Mouse (Mus musculus) B cell, adult 62 days (primary cell): Measurements from ENCODE around the gene 1700029I15Rik. TPM values are rescaled to one million over a fixed set of nuclear protein-coding genes. Genes with fewer than 3 reads are reported as not detected.

ENCODE experiments used
- total RNA-seq: library from RNA; stranded (reverse); gene quantifications from 4 replicates; pipeline ENCODE4 v1.2.4, GENCODE M21; 2023

1700029I15Rik gene
- 6.5 to 9.1 TPM (median 8.0 TPM) in 4 replicates for total RNA-seq

DNA sequence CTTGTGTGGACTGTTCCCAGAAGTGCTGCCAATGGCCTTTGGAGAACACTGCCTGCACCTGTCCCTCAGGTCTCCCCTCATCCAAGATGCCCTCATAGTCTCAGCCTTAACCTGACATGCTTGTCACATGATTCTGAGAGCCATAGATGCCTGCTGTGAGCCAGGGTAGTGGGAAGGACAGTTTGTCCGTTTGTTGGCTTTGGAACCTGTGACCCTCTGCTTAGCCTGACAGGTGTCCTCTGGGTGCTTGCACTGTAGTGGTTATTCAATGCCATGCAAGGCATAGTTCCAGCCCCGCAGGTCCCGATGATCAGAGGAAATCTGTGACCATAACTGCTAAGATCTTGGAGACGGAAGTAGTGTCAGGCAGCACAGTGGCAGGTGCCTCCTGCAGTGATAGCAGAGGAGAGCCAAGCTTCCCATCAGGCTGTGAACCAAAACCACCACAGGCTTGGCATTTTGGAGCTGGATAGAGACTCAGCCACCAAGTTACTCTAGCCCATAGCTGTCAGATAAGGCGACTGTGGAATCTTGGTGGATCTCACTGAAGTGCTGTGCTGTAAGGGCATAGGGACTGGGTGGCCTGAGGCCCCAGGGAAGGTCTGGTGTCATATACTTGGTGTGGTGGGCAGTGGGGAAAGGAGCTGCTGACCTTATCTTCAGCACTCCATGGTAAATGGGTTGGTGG lies at the start of gene 1700029I15Rik:
Gene 1700029I15Rik (plus strand): TSS at position 638 of the 688 bp plus-strand sequence.

GRCm38 (mm10) chr2:92374514-92374913 lies 7.8 kb upstream of the 1700029I15Rik start, which contains the start of the genes Pex16 and Large2:
Gene Pex16, plus strand, starts transcription at chr2:92374676.
Gene Large2, minus strand, starts transcription at chr2:92374869.

DNA sequence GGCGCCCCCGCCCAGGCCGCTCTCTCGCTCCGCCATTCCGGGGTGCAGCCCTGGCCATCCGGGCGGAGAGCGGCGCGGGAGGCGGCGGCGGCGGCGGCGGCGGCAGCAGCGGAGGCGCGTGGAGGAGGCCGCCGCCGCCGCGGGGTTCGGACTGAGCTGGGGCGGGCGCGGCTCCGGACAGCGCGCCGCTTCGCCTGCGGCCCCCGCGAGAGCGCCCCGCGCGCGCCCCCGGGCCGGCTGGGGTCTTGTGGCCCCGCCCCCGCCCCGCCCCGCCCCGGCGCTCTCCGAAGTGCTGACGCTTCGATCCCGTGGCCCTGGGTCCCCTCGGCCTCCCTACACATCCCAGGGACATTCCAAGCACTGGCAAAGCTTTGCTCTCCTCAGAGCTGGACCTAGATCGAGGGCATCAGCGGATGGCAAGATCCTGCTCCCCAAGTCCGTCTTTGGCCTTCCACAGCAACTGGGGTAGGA lies 18.8 kb downstream of the 1700029I15Rik start, which contains the start of gene Mapk8ip1:
Gene Mapk8ip1 (minus strand): TSS at position 173 of the 471 bp plus-strand sequence.

DNA sequence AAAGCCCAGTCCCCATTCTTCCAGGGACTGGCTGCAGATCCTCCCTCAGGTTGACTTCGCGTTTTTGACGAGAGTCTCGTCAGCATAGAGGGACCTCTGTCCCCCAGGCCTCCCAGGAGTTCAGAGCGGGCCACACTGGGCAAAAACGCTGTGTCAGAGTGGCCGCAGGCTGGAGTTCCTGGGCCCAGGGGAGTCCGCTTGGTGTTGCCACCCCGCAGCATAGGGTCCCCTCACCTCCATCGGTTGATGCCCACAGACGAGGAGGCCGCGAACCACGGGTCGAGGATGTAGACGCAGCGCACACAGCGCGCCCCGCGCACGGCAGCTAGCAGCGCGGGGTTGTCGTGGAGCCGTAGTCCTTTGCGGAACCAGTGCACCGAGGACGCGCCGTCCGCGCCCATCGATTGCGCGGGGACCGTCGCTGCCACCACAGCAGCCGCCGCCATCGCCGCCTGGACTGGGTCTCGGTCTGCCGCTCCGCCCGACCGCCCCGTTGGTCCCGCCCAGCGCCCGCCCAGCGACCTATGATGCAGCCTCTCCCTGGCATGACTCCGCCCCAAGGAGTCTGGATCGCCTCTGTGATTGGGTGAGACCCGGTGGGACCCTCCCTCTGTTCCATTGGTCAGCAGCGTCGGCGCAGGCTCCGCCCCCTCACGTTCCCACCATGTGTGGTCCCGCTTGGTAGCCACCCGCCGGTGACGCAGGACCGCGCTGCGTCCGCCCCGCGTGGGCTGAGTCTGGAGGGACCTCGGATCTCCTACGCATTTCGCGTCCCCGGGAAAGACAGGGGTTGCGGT lies 51.4 kb downstream of the 1700029I15Rik start, which contains the start of gene Cry2:
Gene Cry2 (minus strand): TSS at position 466 of the 797 bp plus-strand sequence.

Other genes with a start within 250 kb of the 1700029I15Rik start
- gene Pex16, start 7.9 kb upstream of the 1700029I15Rik start, total RNA-seq: 27.9 to 35.2 TPM (median 29.9 TPM) in 4 replicates
- gene Large2, start 7.7 kb upstream of the 1700029I15Rik start, total RNA-seq: 0.30 to 0.83 TPM (median 0.31 TPM) in 3 of 4 replicates, not detected in the other
- gene Mapk8ip1, start 18.7 kb downstream of the 1700029I15Rik start, total RNA-seq: 0.31 to 1.3 TPM (median 0.56 TPM) in 4 replicates
- 51.7 to 64.5 TPM (median 56.2 TPM) in 4 replicates for gene Cry2, start 51.5 kb downstream of the 1700029I15Rik start, total RNA-seq
- gene Slc35c1, start 78.0 kb downstream of the 1700029I15Rik start, total RNA-seq: 21.4 to 24.1 TPM (median 22.4 TPM) in 4 replicates
- 0.57 to 1.1 TPM (median 0.83 TPM) in 4 replicates for gene Chst1, start 217.2 kb downstream of the 1700029I15Rik start, total RNA-seq